Mouse (Mus musculus) erythroblast, embryonic 14.5 days (primary cell): ENCODE data around the gene Ak5.

Source experiments
- GATA1 ChIP-seq: IDR thresholded peaks from 2 replicates; pipeline ENCODE4 v1.6.1; 2012; ENCODE audit warnings: low read length, inconsistent platforms, mixed read lengths
- TAL1 ChIP-seq: IDR thresholded peaks from 3 replicates; pipeline ENCODE4 v1.6.1; 2012; ENCODE audit warnings: low read length, inconsistent platforms, mixed read lengths

DNA sequence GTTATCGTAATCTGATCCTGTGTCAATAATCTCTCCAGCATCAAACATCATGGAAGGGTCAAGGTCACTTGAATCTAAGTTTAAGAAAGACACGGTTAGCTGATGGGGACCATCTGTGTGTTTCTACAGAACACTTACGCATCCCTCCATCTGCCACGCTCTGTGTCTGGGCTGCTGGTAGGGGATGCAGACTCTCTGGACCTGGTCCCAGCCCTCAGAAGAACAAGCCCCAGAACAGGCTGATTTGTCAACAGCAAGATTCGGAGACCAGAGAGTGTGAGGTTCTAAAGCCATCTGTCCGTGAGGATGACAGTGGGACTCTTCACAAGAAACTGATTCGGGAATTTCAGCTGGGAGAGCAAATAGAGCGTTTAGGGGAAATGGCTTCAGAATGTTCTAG lies 141.4 kb downstream of the Ak5 start:
- TF ChIP-seq GATA1: no peak
- TF ChIP-seq TAL1: no peak
